Mouse (Mus musculus) Muller cell, postnatal 12 days (primary cell): ENCODE results near the gene Wdr95.

Experiments
- DNase-seq: peaks from one replicate; pipeline ENCODE4 v3.0.0-alpha.2; 2015; ENCODE audit errors: inconsistent ontology term

Wdr95 gene

GRCm38 (mm10) chr5:149527999-149528729, at the start of gene Wdr95:
Gene Wdr95, plus strand, starts transcription at chr5:149528679.
- DNase-seq = peak; percentile 93

GRCm38 (mm10) chr5:149481920-149482319, 46.6 kb upstream of the Wdr95 start:
- DNase-seq = no peak

GRCm38 (mm10) chr5:149483321-149484052, 45.0 kb upstream of the Wdr95 start:
- DNase-seq = no peak

GRCm38 (mm10) chr5:149484270-149484669, 44.2 kb upstream of the Wdr95 start:
- DNase-seq = no peak

GRCm38 (mm10) chr5:149485447-149485846, 43.0 kb upstream of the Wdr95 start:
- no peak for DNase-seq

DNA sequence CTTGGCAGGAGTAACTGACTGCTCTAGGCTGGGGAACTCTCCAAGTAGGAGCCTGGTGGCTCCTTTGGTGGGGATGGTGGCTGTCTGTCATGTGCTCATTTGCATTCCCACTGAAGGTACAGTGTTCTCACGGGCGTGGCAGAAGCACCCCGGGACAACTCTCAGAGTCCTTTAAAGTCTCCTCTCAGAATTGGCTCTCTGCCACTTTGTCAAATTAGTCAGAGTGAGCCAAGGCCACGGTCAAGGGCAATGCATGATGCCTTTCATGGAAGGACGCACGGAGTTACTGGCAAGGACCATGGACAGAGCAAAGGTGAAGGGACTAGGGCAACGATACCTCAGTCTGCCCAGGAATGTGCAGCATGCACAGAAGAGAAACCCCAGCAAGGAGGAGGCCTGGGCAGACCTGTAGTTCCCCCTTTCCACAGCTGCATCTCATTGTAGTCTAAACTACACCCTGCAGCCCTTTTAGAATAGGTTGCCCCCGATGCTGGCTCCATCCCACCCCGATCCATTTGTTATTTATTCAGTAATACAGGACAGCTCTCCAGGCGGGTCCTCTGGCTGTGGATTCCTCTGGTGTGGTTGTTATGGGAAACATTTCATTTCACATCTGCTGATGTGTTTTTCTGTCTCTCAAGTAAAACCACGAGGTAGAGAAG, 40.0 kb upstream of the Wdr95 start:
- DNase-seq = no peak

DNA sequence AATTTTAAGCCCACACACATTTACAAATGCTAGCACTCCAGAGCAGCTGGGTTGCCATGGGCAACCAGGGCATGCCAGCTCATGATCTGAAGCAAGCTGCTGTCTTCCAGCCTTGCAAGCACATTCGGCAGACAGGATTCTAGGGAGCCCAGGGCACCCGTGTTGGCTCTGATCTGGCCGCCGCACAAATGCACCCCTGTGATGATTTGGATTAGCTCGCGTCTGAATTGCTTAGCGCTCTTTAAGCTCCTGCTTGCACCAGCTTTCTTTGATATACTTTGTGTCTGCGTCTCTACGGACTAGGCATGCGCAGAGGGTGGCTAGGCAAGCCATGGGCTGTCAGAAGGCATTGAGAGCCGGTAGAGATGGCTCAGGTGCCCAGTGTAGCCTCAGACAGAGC, 39.3 kb upstream of the Wdr95 start:
- peak; percentile 53 for DNase-seq

- no peak for DNase-seq
Observed at GRCm38 (mm10) chr5:149490275-149490674, 38.2 kb upstream of the Wdr95 start.

- no peak for DNase-seq
Observed at GRCm38 (mm10) chr5:149495655-149496054, 32.8 kb upstream of the Wdr95 start.

GRCm38 (mm10) chr5:149496401-149497066, 31.9 kb upstream of the Wdr95 start:
- DNase-seq = no peak

DNA sequence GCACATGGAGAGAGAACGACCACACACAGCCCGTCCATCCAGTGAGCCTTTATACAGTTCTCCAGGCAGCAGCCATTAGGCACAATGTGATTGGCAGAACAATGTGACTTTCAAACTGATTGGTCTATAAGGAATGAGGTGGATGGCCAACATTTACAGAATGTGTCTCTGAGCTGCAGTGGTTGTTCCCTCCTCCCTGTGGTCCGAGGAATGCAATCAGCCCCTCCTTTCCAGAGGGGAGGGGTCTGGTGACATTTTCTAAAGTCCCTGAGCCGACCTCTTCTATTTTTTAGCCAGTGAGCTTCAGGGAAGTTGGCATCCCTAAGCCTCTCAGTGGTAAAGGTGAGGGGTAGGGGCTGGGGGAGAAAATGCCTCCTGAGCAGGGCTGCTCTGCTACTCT, 28.5 kb upstream of the Wdr95 start:
- no peak for DNase-seq

DNA sequence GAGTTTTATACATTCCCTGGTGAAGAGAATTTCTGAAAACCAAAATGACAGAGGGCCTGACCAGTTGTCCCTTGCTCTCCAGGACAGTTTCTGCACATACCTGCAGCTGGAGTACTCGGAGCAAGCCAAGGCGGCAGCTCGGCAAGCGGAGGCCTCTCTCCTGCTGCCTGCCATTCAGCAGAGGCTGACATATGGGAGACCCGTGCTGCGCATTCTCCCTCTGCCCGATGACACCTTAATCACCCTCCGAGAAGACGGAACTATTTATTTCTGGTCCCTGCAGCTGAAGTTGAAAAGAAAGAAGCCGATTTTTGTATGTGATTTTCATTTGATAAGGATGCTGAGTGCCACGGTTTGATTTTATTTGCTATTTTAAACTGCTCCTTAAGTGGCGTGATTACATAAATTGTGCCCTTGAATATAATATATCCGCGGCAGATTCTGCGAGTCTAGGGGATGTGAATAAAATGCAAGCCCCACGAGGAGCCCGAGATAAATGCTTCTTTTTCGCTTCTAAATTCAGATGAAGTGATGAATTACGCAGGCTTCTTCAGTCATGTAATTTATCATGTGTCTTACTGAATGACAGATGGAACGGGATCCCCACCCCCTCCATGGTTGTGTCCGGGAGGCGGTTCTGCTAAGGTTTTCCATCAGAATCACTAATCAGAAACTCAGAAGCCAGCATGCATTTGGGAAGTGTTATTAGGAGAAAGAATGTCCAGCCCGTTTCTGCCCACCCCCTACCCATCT, 24.9 kb upstream of the Wdr95 start:
- DNase-seq = no peak

- DNase-seq = no peak
Observed at GRCm38 (mm10) chr5:149504985-149505384, 23.5 kb upstream of the Wdr95 start.

DNA sequence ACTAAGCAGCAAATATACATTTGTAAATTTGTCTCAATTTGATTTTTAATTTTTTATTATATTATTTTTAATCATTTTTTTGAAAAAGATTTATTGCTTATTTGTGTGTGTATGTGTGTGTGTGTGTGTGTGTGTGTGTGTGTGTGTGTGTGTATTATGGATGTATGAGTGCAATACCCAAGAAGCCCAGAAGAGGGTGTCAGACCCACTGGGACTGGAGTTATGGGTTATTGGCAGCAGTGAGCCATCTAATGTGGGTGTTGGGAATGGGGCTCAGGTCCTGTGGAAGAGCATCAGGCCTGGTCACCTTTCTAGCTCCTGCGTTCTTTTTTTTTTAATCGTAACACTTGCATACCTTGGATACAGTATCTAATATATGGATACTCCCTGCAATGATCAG, 22.4 kb upstream of the Wdr95 start:
- DNase-seq = no peak

DNA sequence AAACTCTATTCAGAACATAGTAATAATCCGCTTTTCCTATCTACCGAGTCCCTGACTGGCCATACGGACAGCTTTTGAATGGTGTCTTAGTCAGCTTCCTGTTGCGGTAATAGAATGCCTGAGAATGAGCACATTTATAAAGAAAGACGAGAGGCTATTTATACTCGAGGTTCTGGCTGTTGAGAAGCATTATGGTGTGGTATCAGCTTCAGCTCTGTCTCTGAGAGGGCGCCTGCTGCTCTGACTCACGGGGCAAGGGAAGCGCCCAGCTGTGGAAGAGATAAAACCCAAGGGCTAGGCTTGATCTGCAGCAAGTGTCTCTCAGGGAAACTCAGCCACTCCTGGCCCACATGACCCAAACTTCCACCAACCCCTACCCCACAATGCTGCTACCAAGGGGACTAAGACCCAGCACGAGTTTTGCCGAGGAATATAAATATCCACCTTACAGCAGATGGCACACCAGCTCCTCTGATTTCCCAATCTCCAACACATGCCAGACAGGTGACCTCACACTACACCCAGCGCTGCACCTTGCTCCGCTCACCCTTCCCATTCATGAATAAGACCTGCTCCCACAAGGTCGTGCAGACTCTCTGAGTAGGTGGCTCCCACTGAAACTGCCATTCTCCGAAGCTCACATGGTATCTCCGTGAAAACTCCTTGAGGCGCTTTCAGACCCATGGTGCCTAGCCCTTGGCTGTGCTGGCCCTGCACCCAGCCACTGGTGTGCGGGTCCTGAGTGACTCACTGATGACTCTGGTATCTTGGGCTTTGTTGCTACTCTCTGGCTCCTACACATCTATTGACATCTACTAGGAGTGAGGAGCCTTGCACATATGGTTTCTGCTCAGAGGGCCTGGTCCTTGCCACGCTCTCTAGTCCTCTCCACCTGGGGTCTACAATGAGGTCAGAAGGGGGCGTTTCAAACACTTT, 20.1 kb upstream of the Wdr95 start:
- no peak for DNase-seq

DNA sequence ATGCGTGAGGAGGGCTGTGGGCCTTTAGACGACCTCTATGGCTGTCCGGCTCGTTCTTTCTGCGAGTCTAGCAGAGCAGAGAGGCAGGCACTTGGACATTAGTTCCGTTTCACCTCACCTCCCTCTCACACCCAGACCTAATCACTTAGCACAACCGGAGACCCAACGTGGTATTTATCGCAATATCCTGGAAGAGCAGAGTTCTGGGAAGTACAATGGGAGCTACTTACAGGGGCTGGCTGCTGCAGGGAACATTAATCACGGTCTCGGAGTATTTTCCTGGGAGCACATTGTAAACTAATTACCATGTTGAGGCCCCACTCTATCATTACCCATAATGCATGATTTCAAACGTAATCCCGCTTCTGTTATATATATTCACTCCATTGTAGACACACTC, 18.2 kb upstream of the Wdr95 start:
- DNase-seq = no peak

- DNase-seq = no peak
Observed at GRCm38 (mm10) chr5:149512695-149513094, 15.8 kb upstream of the Wdr95 start.

DNA sequence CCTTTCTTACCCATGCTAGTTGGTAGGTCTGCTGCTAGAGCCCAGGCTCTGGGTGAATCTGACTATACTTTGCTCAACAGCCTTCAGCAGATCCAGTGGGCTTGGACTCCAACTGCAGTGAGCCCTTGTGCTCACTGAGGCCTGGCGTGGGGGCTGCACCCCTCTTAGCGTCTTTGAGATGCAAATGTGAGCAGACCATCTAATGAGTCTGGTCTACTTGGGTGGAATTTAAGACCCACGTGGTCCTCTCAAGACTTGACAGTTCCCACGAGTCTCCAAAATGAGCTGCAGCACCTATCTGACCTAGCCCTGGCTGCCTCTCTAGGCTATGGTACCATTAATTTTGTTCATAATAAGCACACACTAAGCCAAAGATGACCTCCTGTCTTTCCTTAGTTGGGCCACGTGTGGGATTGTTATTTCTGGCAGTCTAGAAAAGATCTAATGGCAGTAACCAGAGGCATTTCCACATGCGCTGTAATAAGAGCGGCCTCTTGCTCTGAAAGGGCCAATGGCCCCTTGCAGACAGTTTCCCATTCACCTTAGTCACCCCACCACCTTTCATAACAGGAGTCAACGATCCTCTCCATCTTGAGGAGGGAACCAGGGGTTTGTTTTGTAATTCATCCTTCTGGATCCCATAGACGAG, 14.9 kb upstream of the Wdr95 start:
- no peak for DNase-seq

GRCm38 (mm10) chr5:149514087-149514671, 14.3 kb upstream of the Wdr95 start:
- DNase-seq = peak; percentile 75
